Mouse (Mus musculus): ENCODE results near the gene Jazf1. TPM values are rescaled to one million over a fixed set of nuclear protein-coding genes. Genes with fewer than 3 reads are reported as not detected.
A peak's percentile ranks its signal among the peaks of the same experiment; 100 is the strongest.

The Jazf1 gene
- polyA plus RNA-seq, 1 experiment from 2014 or later = 3.3 TPM

GRCm38 (mm10) chr6:53069976-53070575 lies 1.6 kb upstream of the Jazf1 start:
- Histone ChIP-seq H3K4me2 (ENCODE audit: low read depth, low read length) (no peak overlapping the region), H3K4me3 (ENCODE audit: low read depth, low read length) (no peak overlapping the region), H3K9ac (replicated peaks) (no peak overlapping the region), H3K27me3 (ENCODE audit: insufficient read depth, low read length) (0 out of 2 replicates have a peak, but pooled peaks cover 7% of the 10 kb centered on the region), H3K27ac (ENCODE audit: low read depth) (no peak overlapping the region), H3K4me1 (ENCODE audit: insufficient read depth) (0 out of 2 replicates have a peak, but pooled peaks cover 8% of the 10 kb centered on the region), H3K36me3 (replicated peaks; ENCODE audit: insufficient read depth, low read length) (no peaks in the 10 kb centered on the region), H3K9me3 (ENCODE audit: low read length) (no peaks in the 10 kb centered on the region)
- ATAC-seq (no peak), DNase-seq (no peak)
- WGBS (ENCODE audit: insufficient replicate concordance) = 43% methylated on average over 5 of the region's 5 CpGs
- TF ChIP-seq EP300 (IDR thresholded peaks at IDR 0.05; ENCODE audit: low read depth) (no peak), CTCF (IDR thresholded peaks at IDR 0.05; ENCODE audit: low read depth) (no peak)

- Histone ChIP-seq H3K9ac (replicated peaks) (peak overlapping the region; percentile 73), H3K27me3 (ENCODE audit: insufficient read depth, low read length) (0 out of 2 replicates have a peak, but pooled peaks cover 7% of the 10 kb centered on the region), H3K4me3 (ENCODE audit: low read depth, low read length) (peak overlapping the region; percentile 75), H3K9me3 (ENCODE audit: low read length) (no peaks in the 10 kb centered on the region), H3K36me3 (replicated peaks; ENCODE audit: insufficient read depth, low read length) (no peaks in the 10 kb centered on the region), H3K27ac (ENCODE audit: low read depth) (no peak overlapping the region), H3K4me2 (ENCODE audit: low read depth, low read length) (peak overlapping the region; percentile 83), H3K4me1 (ENCODE audit: insufficient read depth) (0 out of 2 replicates have a peak, but pooled peaks cover 8% of the 10 kb centered on the region)
- no peak for TF ChIP-seq EP300 (IDR thresholded peaks at IDR 0.05; ENCODE audit: low read depth)
- TF ChIP-seq CTCF (IDR thresholded peaks at IDR 0.05; ENCODE audit: low read depth) = no peak
- no peak for ATAC-seq
- DNase-seq = no peak
- WGBS (ENCODE audit: insufficient replicate concordance) = 8% methylated on average over 6 of the region's 6 CpGs
These were observed 396 bp upstream of the Jazf1 start for GRCm38 (mm10) chr6:53068875-53069178.

- 0 out of 2 replicates have a peak, but pooled peaks cover 8% of the 10 kb centered on the region for H3K4me1 ChIP-seq (ENCODE audit: insufficient read depth)
- ATAC-seq (peak; percentile 18), DNase-seq (peak; percentile 21)
- H3K27me3 ChIP-seq (ENCODE audit: insufficient read depth, low read length) = 0 out of 2 replicates have a peak, but pooled peaks cover 7% of the 10 kb centered on the region
- peak overlapping the region; percentile 73 for H3K9ac ChIP-seq (replicated peaks)
- no peak for TF ChIP-seq CTCF (IDR thresholded peaks at IDR 0.05; ENCODE audit: low read depth)
- no peak for TF ChIP-seq EP300 (IDR thresholded peaks at IDR 0.05; ENCODE audit: low read depth)
- no peaks in the 10 kb centered on the region for H3K9me3 ChIP-seq (ENCODE audit: low read length)
- peak overlapping the region; percentile 83 for H3K4me2 ChIP-seq (ENCODE audit: low read depth, low read length)
- peak overlapping the region; percentile 75 for H3K4me3 ChIP-seq (ENCODE audit: low read depth, low read length)
- 8% methylated on average over 33 of the region's 41 CpGs for WGBS (ENCODE audit: insufficient replicate concordance)
- no peaks in the 10 kb centered on the region for H3K36me3 ChIP-seq (replicated peaks; ENCODE audit: insufficient read depth, low read length)
- H3K27ac ChIP-seq (ENCODE audit: low read depth) = no peak overlapping the region
These were observed 914 bp downstream of the Jazf1 start for GRCm38 (mm10) chr6:53067446-53067988.

GRCm38 (mm10) chr6:53066978-53067377 lies 1.5 kb downstream of the Jazf1 start:
- DNase-seq (no peak), ATAC-seq (no peak)
- no peaks in the 10 kb centered on the region for H3K9me3 ChIP-seq (ENCODE audit: low read length)
- TF ChIP-seq CTCF (IDR thresholded peaks at IDR 0.05; ENCODE audit: low read depth) (no peak), EP300 (IDR thresholded peaks at IDR 0.05; ENCODE audit: low read depth) (no peak)
- no peak overlapping the region for H3K27ac ChIP-seq (ENCODE audit: low read depth)
- H3K27me3 ChIP-seq (ENCODE audit: insufficient read depth, low read length) = 0 out of 2 replicates have a peak, but pooled peaks cover 7% of the 10 kb centered on the region
- H3K4me3 ChIP-seq (ENCODE audit: low read depth, low read length) = no peak overlapping the region
- 78% methylated on average over 3 of the region's 3 CpGs for WGBS (ENCODE audit: insufficient replicate concordance)
- 0 out of 2 replicates have a peak, but pooled peaks cover 6% of the 10 kb centered on the region for H3K4me1 ChIP-seq (ENCODE audit: insufficient read depth)
- no peak overlapping the region for H3K9ac ChIP-seq (replicated peaks)
- H3K4me2 ChIP-seq (ENCODE audit: low read depth, low read length) = no peak overlapping the region
- no peaks in the 10 kb centered on the region for H3K36me3 ChIP-seq (replicated peaks; ENCODE audit: insufficient read depth, low read length)

- Histone ChIP-seq H3K27me3 (ENCODE audit: insufficient read depth, low read length) (0 out of 2 replicates have a peak, but pooled peaks cover 3% of the 10 kb centered on the region), H3K9ac (replicated peaks) (no peak overlapping the region), H3K4me2 (ENCODE audit: low read depth, low read length) (no peak overlapping the region), H3K4me1 (ENCODE audit: insufficient read depth) (0 out of 2 replicates have a peak, but pooled peaks cover 4% of the 10 kb centered on the region), H3K9me3 (ENCODE audit: low read length) (no peaks in the 10 kb centered on the region), H3K27ac (ENCODE audit: low read depth) (no peak overlapping the region), H3K36me3 (replicated peaks; ENCODE audit: insufficient read depth, low read length) (no peaks in the 10 kb centered on the region), H3K4me3 (ENCODE audit: low read depth, low read length) (no peak overlapping the region)
- no peak for ATAC-seq
- DNase-seq = no peak
- 59% methylated on average over 4 of the region's 4 CpGs for WGBS (ENCODE audit: insufficient replicate concordance)
- no peak for TF ChIP-seq CTCF (IDR thresholded peaks at IDR 0.05; ENCODE audit: low read depth)
- no peak for TF ChIP-seq EP300 (IDR thresholded peaks at IDR 0.05; ENCODE audit: low read depth)
These were observed 4.4 kb downstream of the Jazf1 start for GRCm38 (mm10) chr6:53064070-53064469.

GRCm38 (mm10) chr6:53054909-53055308 lies 13.5 kb downstream of the Jazf1 start:
- WGBS (ENCODE audit: insufficient replicate concordance) = 29% methylated on average over 2 of the region's 2 CpGs
- DNase-seq = no peak
- no peak overlapping the region for H3K4me2 ChIP-seq (ENCODE audit: low read depth, low read length)
- no peak overlapping the region for H3K4me3 ChIP-seq (ENCODE audit: low read depth, low read length)
- TF ChIP-seq EP300 (IDR thresholded peaks at IDR 0.05; ENCODE audit: low read depth) (no peak), CTCF (IDR thresholded peaks at IDR 0.05; ENCODE audit: low read depth) (no peak)
- ATAC-seq = no peak
- H3K27me3 ChIP-seq (ENCODE audit: insufficient read depth, low read length) = no peaks in the 10 kb centered on the region
- no peak overlapping the region for H3K9ac ChIP-seq (replicated peaks)
- H3K9me3 ChIP-seq (ENCODE audit: low read length) = no peaks in the 10 kb centered on the region
- H3K27ac ChIP-seq (ENCODE audit: low read depth) = no peak overlapping the region
- no peaks in the 10 kb centered on the region for H3K36me3 ChIP-seq (replicated peaks; ENCODE audit: insufficient read depth, low read length)
- H3K4me1 ChIP-seq (ENCODE audit: insufficient read depth) = no peaks in the 10 kb centered on the region

All from liver, postnatal 0 days (tissue).